Mouse (Mus musculus) neutrophil, adult 59 days (primary cell): ENCODE results near the gene Ear14. TPM values are rescaled to one million over a fixed set of nuclear protein-coding genes. Genes with fewer than 3 reads are reported as not detected.

Source experiments
- total RNA-seq, 2 experiments: library from RNA; stranded (reverse); gene quantifications; 1 replicate in 1 of 2; 2 replicates in 1 of 2; pipeline ENCODE4 v1.2.4; 2023

The Ear14 gene
- not detected for total RNA-seq

GRCm38 (mm10) chr14:51203115-51203514, at the start of gene Ear14:
TSS of gene Ear14 (plus strand) at chr14:51203391.

GRCm38 (mm10) chr14:51161976-51162375, 41.2 kb upstream of the Ear14 start, which contains the start of gene Rnase2b:
TSS of gene Rnase2b (plus strand) at chr14:51162260.

DNA sequence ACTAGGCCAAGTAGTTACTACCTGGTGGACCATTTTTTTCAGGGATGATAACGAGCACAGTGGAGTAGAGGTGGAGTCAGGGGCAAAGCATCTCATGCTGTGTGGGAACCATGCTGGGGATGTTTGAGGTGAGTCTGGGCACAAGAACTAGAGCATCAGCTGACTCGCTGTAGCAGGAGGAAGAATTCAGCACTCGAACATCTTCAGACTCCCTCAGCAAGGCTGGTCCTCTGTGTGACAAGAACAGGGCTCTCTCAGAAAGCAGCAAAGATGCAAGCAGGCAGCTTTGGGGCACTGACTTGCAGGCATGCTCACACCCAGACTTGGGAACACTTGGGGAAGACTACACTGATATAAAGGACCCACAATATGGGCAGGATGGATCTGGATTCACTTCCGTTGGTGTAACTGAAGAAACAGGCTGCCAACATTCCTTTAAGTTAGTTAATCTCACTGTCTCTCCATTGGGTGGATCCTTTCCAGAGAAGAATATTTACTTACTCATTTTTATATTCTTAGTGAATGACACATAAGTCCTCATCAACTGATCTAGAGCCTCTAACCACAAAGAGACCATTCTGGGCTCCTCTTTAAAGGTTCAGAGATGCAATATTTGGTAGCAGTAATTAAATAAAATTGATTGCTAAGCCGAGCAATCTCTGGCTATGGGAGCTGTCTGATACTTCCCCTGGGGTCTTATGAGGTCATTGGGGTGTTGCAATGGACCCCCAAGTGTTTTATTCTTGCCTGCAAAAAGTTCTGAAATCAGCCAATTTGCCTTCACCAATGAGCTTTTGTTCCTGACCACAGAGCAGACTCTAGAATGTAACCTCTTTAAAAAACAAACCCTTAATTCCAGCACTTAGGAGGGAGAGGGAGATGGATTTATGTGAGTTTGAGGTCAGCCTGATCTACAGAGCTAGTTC, 3.8 kb upstream of the Ear14 start, which contains the start of gene Ang2:
Ang2 (minus strand) TSS at position 51 of the 926 bp plus-strand sequence.

Other genes with a start within 250 kb of the Ear14 start
- 1 to 10 TPM; 5.8 to 7.4 TPM for gene Pnp2, start 247.4 kb upstream of the Ear14 start, total RNA-seq
- gene Rnase10, start 195.6 kb upstream of the Ear14 start, total RNA-seq = under 1 TPM in 1 of 2 experiments, not detected in 1; 0.22 TPM
- gene Rnase9, start 161.5 kb upstream of the Ear14 start, total RNA-seq = not detected
- not detected for gene Rnase11, start 153.2 kb upstream of the Ear14 start, total RNA-seq
- 1 to 10 TPM; 1.0 to 2.2 TPM for gene Rnase12, start 145.7 kb upstream of the Ear14 start, total RNA-seq
- not detected for gene Olfr750, start 129.0 kb upstream of the Ear14 start, total RNA-seq
- 1 to 10 TPM; 6.5 to 7.8 TPM for gene Rnase4, start 112.3 kb upstream of the Ear14 start, total RNA-seq
- gene Ang, start 112.2 kb upstream of the Ear14 start, total RNA-seq = 1 to 10 TPM; 5.4 to 6.6 TPM
- not detected for gene Eddm3b, start 89.0 kb upstream of the Ear14 start, total RNA-seq
- gene Rnase6, start 79.5 kb upstream of the Ear14 start, total RNA-seq = 10 to 100 TPM; 32.8 to 50.5 TPM
- gene Rnase1, start 56.6 kb upstream of the Ear14 start, total RNA-seq = not detected
- 1 to 10 TPM in 1 of 2 experiments, under 1 TPM in 1; 0.88 to 1.3 TPM for gene Rnase2b, start 41.1 kb upstream of the Ear14 start, total RNA-seq
- gene Ang2, start 4.2 kb upstream of the Ear14 start, total RNA-seq = not detected
- 10 to 100 TPM; 38.2 to 59.1 TPM for gene Rnase2a, start 52.7 kb downstream of the Ear14 start, total RNA-seq
- gene Gm7247, start 158.4 kb downstream of the Ear14 start, total RNA-seq = not detected
- gene Vmn2r88, start 207.4 kb downstream of the Ear14 start, total RNA-seq = not detected
- gene Vmn2r89, start 248.5 kb downstream of the Ear14 start, total RNA-seq = not detected